Mouse (Mus musculus) MEL (cell line): Measurements from ENCODE around the gene Brwd1.

Experiments
- CTCF ChIP-seq, 3 experiments: IDR thresholded peaks in 2 of 3; conservative IDR thresholded peaks in 1 of 3; 2 replicates each; pipeline ENCODE4 v1.5.1; 2011 to 2012; ENCODE audit warnings: low read length in 3 of 3, low read depth in 2 of 3, mild to moderate bottlenecking in 2 of 3, improper control_type of control experiment in 1 of 3, inconsistent platforms in 1 of 3, mixed read lengths in 1 of 3, moderate library complexity in 1 of 3; ENCODE audit not compliant: control insufficient read depth in 1 of 3, insufficient read depth in 1 of 3, poor library complexity in 1 of 3, severe bottlenecking in 1 of 3
- EP300 ChIP-seq, 2 experiments: IDR thresholded peaks; 2 replicates each; pipeline ENCODE4 v1.6.1; 2011; ENCODE audit warnings: improper control_type of control experiment in 2 of 2, low read length in 2 of 2, low read depth in 1 of 2, mild to moderate bottlenecking in 1 of 2
- MAFK ChIP-seq: IDR thresholded peaks from 2 replicates; pipeline ENCODE4 v1.6.1; 2011; ENCODE audit warnings: low read depth, mild to moderate bottlenecking, low read length, improper control_type of control experiment, borderline replicate concordance
- POLR2A ChIP-seq, 2 experiments: IDR thresholded peaks; 2 replicates each; pipeline ENCODE4 v1.6.1; 2011 to 2012; ENCODE audit warnings: low read length in 2 of 2, mild to moderate bottlenecking in 2 of 2, control low read depth in 1 of 2, improper control_type of control experiment in 1 of 2, low read depth in 1 of 2, moderate library complexity in 1 of 2; ENCODE audit not compliant: control insufficient read depth in 1 of 2, insufficient read depth in 1 of 2, poor library complexity in 1 of 2
- USF1 ChIP-seq: IDR thresholded peaks from 2 replicates; pipeline ENCODE4 v1.6.1; 2014; ENCODE audit warnings: low read depth, mild to moderate bottlenecking, inconsistent platforms, low read length, improper control_type of control experiment, moderate library complexity
- USF2 ChIP-seq, 2 experiments: IDR thresholded peaks; 2 replicates each; pipeline ENCODE4 v1.6.1; 2011 to 2012; ENCODE audit warnings: improper control_type of control experiment in 2 of 2, low read length in 2 of 2, borderline replicate concordance in 1 of 2, inconsistent platforms in 1 of 2, low read depth in 1 of 2, mild to moderate bottlenecking in 1 of 2; ENCODE audit not compliant: insufficient read depth in 1 of 2
- ZC3H11A ChIP-seq: IDR thresholded peaks from 2 replicates; pipeline ENCODE4 v1.6.1; 2012; ENCODE audit warnings: low read depth, mild to moderate bottlenecking, inconsistent platforms, low read length, improper control_type of control experiment

GRCm38 (mm10) chr16:95964427-95965023 lies 117.8 kb downstream of the Brwd1 start:
- TF ChIP-seq ZC3H11A: peak; percentile 51; the same call in 1 of the 2 replicates
- no peak for TF ChIP-seq USF2 (IDR thresholded peaks at IDR 0.05; ENCODE audit: borderline replicate concordance in 1 of 2, insufficient read depth in 1 of 2, low read depth in 1 of 2, low read length in 2 of 2)
- no peak for TF ChIP-seq POLR2A (IDR thresholded peaks at IDR 0.05; ENCODE audit: control insufficient read depth in 1 of 2, insufficient read depth in 1 of 2, low read depth in 1 of 2, low read length in 2 of 2, poor library complexity in 1 of 2)
- TF ChIP-seq CTCF (IDR thresholded peaks at IDR 0.05 in 2 of 3, conservative IDR thresholded peaks at IDR 0.05 in 1 of 3; ENCODE audit: control insufficient read depth in 1 of 3, insufficient read depth in 1 of 3, low read depth in 2 of 3, low read length in 3 of 3, poor library complexity in 1 of 3, severe bottlenecking in 1 of 3): peak; percentile 44 to 66 (median 52); a peak in 4 of 6 replicates
- no peak for TF ChIP-seq MAFK
- no peak for TF ChIP-seq USF1
- TF ChIP-seq EP300 (IDR thresholded peaks at IDR 0.05; ENCODE audit: low read depth in 1 of 2, low read length in 2 of 2): no peak
